Mouse (Mus musculus) embryonic fibroblast, embryonic 13.5 days (primary cell): ENCODE data around the gene Wwox. TPM values are rescaled to one million over a fixed set of nuclear protein-coding genes. Genes with fewer than 3 reads are reported as not detected.

Experiments used
- H3K27ac ChIP-seq: 2 replicates; pipeline ENCODE4 v1.5.1; 2012; ENCODE audit warnings: low read length, control low read depth, inconsistent platforms; ENCODE audit not compliant: insufficient read depth
- H3K4me1 ChIP-seq: 2 replicates; pipeline ENCODE4 v1.6.1; 2011; ENCODE audit warnings: low read length; ENCODE audit not compliant: control insufficient read depth, insufficient read depth
- H3K4me3 ChIP-seq: 2 replicates; pipeline ENCODE4 v1.5.1; 2011; ENCODE audit warnings: mild to moderate bottlenecking, control low read depth, low read length; ENCODE audit not compliant: insufficient read depth
- CTCF ChIP-seq: IDR thresholded peaks from 2 replicates; pipeline ENCODE4 v1.5.1; 2011; ENCODE audit warnings: mild to moderate bottlenecking, control low read depth, low read length, moderate library complexity, borderline replicate concordance; ENCODE audit not compliant: insufficient read depth
- POLR2A ChIP-seq: IDR thresholded peaks from 2 replicates; pipeline ENCODE4 v1.6.1; 2011; ENCODE audit warnings: low read depth, mild to moderate bottlenecking, control low read depth, low read length, moderate library complexity
- polyA plus RNA-seq: library from polyadenylated mRNA; stranded (reverse); fragments of >200 nt; gene quantifications from 2 replicates; pipeline ENCODE4 v1.2.4, GENCODE M21; 2011; ENCODE audit warnings: low read depth; ENCODE audit not compliant: missing spikeins, insufficient read length

Wwox gene
- polyA plus RNA-seq, 1 experiment, result 8.7 TPM

- TF ChIP-seq POLR2A, result no peak
- TF ChIP-seq CTCF, result peak; percentile 74; the same call in 1 of the 2 replicates
- H3K4me3 ChIP-seq, result no peak overlapping the region
- no peak overlapping the region for H3K27ac ChIP-seq
- H3K4me1 ChIP-seq, result no peaks in the 10 kb centered on the region
Observed at GRCm38 (mm10) chr8:114438236-114438635, 1.2 kb upstream of the Wwox start.

- Histone ChIP-seq H3K4me3 (peak overlapping the region; percentile 78), H3K27ac (no peak overlapping the region), H3K4me1 (no peaks in the 10 kb centered on the region)
- TF ChIP-seq CTCF (no peak), POLR2A (no peak)
Observed at GRCm38 (mm10) chr8:114440205-114440589, 742 bp downstream of the Wwox start.

GRCm38 (mm10) chr8:114441616-114442015 lies 2.2 kb downstream of the Wwox start:
- H3K4me3 ChIP-seq, result no peak overlapping the region

GRCm38 (mm10) chr8:114446884-114447283 lies 7.4 kb downstream of the Wwox start:
- Histone ChIP-seq H3K4me1 (no peaks in the 10 kb centered on the region), H3K27ac (no peak overlapping the region), H3K4me3 (no peak overlapping the region)
- TF ChIP-seq CTCF, result no peak
- TF ChIP-seq POLR2A, result no peak

More at GRCm38 (mm10) chr8:114441616-114442015, 2.2 kb downstream of the Wwox start:
- H3K4me1 ChIP-seq, result no peaks in the 10 kb centered on the region
- H3K27ac ChIP-seq, result no peak overlapping the region
- no peak for TF ChIP-seq CTCF

- Histone ChIP-seq H3K27ac (no peak overlapping the region), H3K4me3 (no peak overlapping the region), H3K4me1 (no peaks in the 10 kb centered on the region)
- TF ChIP-seq CTCF (no peak), POLR2A (no peak)
Observed at GRCm38 (mm10) chr8:114452278-114452677, 12.8 kb downstream of the Wwox start.

GRCm38 (mm10) chr8:114452781-114453221 lies 13.3 kb downstream of the Wwox start:
- Histone ChIP-seq H3K27ac (no peak overlapping the region), H3K4me1 (no peaks in the 10 kb centered on the region), H3K4me3 (no peak overlapping the region)
- TF ChIP-seq POLR2A (no peak), CTCF (no peak)

GRCm38 (mm10) chr8:114455302-114455701 lies 15.8 kb downstream of the Wwox start:
- H3K4me1 ChIP-seq, result no peaks in the 10 kb centered on the region
- no peak overlapping the region for H3K4me3 ChIP-seq
- TF ChIP-seq CTCF (no peak), POLR2A (no peak)
- no peak overlapping the region for H3K27ac ChIP-seq

GRCm38 (mm10) chr8:114455953-114456352 lies 16.5 kb downstream of the Wwox start:
- no peaks in the 10 kb centered on the region; the same call in 1 of the 2 replicates for H3K4me1 ChIP-seq
- no peak overlapping the region for H3K4me3 ChIP-seq
- no peak overlapping the region for H3K27ac ChIP-seq
- no peak for TF ChIP-seq CTCF
- no peak for TF ChIP-seq POLR2A

- Histone ChIP-seq H3K4me3 (no peak overlapping the region), H3K4me1 (no peaks in the 10 kb centered on the region; the same call in 1 of the 2 replicates), H3K27ac (no peak overlapping the region)
- no peak for TF ChIP-seq POLR2A
- no peak for TF ChIP-seq CTCF
Observed at GRCm38 (mm10) chr8:114458113-114458784, 18.8 kb downstream of the Wwox start.

GRCm38 (mm10) chr8:114460600-114460999 lies 21.1 kb downstream of the Wwox start:
- Histone ChIP-seq H3K4me1 (no peaks in the 10 kb centered on the region; the same call in 1 of the 2 replicates), H3K4me3 (no peak overlapping the region), H3K27ac (no peak overlapping the region)
- no peak for TF ChIP-seq POLR2A
- TF ChIP-seq CTCF, result 0 out of 2 replicates have a peak, but pooled peaks have one; percentile 6

- Histone ChIP-seq H3K4me1 (no peaks in the 10 kb centered on the region; the same call in 1 of the 2 replicates), H3K27ac (no peak overlapping the region), H3K4me3 (no peak overlapping the region)
- TF ChIP-seq CTCF (no peak), POLR2A (no peak)
Observed at GRCm38 (mm10) chr8:114462591-114462990, 23.1 kb downstream of the Wwox start.

GRCm38 (mm10) chr8:114463305-114463704 lies 23.9 kb downstream of the Wwox start:
- no peaks in the 10 kb centered on the region; the same call in 1 of the 2 replicates for H3K4me1 ChIP-seq
- H3K27ac ChIP-seq, result no peak overlapping the region
- TF ChIP-seq CTCF (no peak), POLR2A (no peak)
- no peak overlapping the region for H3K4me3 ChIP-seq
